Mouse (Mus musculus) bone marrow, adult 2 months (tissue): ENCODE data around the gene Paics. TPM values are rescaled to one million over a fixed set of nuclear protein-coding genes. Genes with fewer than 3 reads are reported as not detected.

Source experiments
- H3K27ac ChIP-seq: fragments of 200-500 bp; 2 replicates; pipeline ENCODE4 v1.5.1; 2012; ENCODE audit warnings: low read depth, mild to moderate bottlenecking, control low read depth, inconsistent platforms, low read length; ENCODE audit not compliant: control insufficient read depth, poor library complexity, insufficient read depth
- H3K4me1 ChIP-seq: fragments of 200-500 bp; 2 replicates; pipeline ENCODE4 v1.6.1; 2011; ENCODE audit warnings: low read length; ENCODE audit not compliant: control insufficient read depth, insufficient read depth
- H3K4me3 ChIP-seq: fragments of 200-500 bp; replicated peaks from 2 replicates; pipeline ENCODE3; 2011; ENCODE audit warnings: mild to moderate bottlenecking, low read depth, low read length, control low read depth; ENCODE audit not compliant: control insufficient read depth
- CTCF ChIP-seq: fragments of 200-500 bp; IDR thresholded peaks from 2 replicates; pipeline ENCODE4 v1.5.1; 2011; ENCODE audit warnings: low read length, control low read depth; ENCODE audit not compliant: control insufficient read depth, insufficient read depth
- POLR2A ChIP-seq: fragments of 200-500 bp; IDR thresholded peaks from 2 replicates; pipeline ENCODE4 v1.6.1; 2011; ENCODE audit warnings: low read depth, mild to moderate bottlenecking, control low read depth, low read length, borderline replicate concordance; ENCODE audit not compliant: control insufficient read depth
- WGBS: fragments of 180-500 bp; shearing (Covaris S2); methylation state at CpG from one replicate; pipeline ENCODE4 v1.1.7; 2018; 5-methylcytosine and 5-hydroxymethylcytosine counted together
- polyA plus RNA-seq: library from polyadenylated mRNA; stranded (reverse); fragments of >200 nt; gene quantifications from 2 replicates; pipeline ENCODE4 v1.2.4, GENCODE M21; 2011; ENCODE audit warnings: low replicate concordance; ENCODE audit not compliant: missing spikeins, insufficient read depth, insufficient read length

Paics gene
- polyA plus RNA-seq, 1 experiment: 84.6 TPM

GRCm38 (mm10) chr5:76944965-76945677 lies 6.0 kb upstream of the Paics start:
- H3K4me3 ChIP-seq: no peak overlapping the region
- TF ChIP-seq POLR2A (no peak), CTCF (no peak)
- H3K27ac ChIP-seq: no peak overlapping the region
- WGBS: 58% methylated on average over 6 of the region's 6 CpGs
- H3K4me1 ChIP-seq: no peaks in the 10 kb centered on the region; the same call in 1 of the 2 replicates

GRCm38 (mm10) chr5:76945678-76946033 lies 5.5 kb upstream of the Paics start:
- H3K27ac ChIP-seq: no peak overlapping the region
- no peak for TF ChIP-seq POLR2A
- TF ChIP-seq CTCF: no peak
- no peaks in the 10 kb centered on the region; the same call in 1 of the 2 replicates for H3K4me1 ChIP-seq
- no peak overlapping the region for H3K4me3 ChIP-seq
- WGBS: 85% methylated on average over 2 of the region's 2 CpGs

- H3K4me3 ChIP-seq: no peak overlapping the region
- TF ChIP-seq POLR2A (no peak), CTCF (no peak)
- no peaks in the 10 kb centered on the region; the same call in 1 of the 2 replicates for H3K4me1 ChIP-seq
- WGBS: 10% methylated on average over 4 of the region's 4 CpGs
- H3K27ac ChIP-seq: no peak overlapping the region
Measured at GRCm38 (mm10) chr5:76947142-76947541, 4.0 kb upstream of the Paics start.

- Histone ChIP-seq H3K4me1 (no peaks in the 10 kb centered on the region; the same call in 1 of the 2 replicates), H3K4me3 (no peak overlapping the region), H3K27ac (no peak overlapping the region)
- no peak for TF ChIP-seq CTCF
- TF ChIP-seq POLR2A: no peak
- WGBS: 61% methylated on average over 4 of the region's 4 CpGs
Measured at GRCm38 (mm10) chr5:76947758-76948157, 3.3 kb upstream of the Paics start.

- no peaks in the 10 kb centered on the region; the same call in 1 of the 2 replicates for H3K4me1 ChIP-seq
- peak overlapping the region; percentile 3 for H3K27ac ChIP-seq
- TF ChIP-seq CTCF: no peak
- no peak for TF ChIP-seq POLR2A
- WGBS: 0% methylated on average over 24 of the region's 24 CpGs
- peak overlapping the region; percentile 69 for H3K4me3 ChIP-seq
Measured at GRCm38 (mm10) chr5:76950343-76951105, 583 bp upstream of the Paics start.

DNA sequence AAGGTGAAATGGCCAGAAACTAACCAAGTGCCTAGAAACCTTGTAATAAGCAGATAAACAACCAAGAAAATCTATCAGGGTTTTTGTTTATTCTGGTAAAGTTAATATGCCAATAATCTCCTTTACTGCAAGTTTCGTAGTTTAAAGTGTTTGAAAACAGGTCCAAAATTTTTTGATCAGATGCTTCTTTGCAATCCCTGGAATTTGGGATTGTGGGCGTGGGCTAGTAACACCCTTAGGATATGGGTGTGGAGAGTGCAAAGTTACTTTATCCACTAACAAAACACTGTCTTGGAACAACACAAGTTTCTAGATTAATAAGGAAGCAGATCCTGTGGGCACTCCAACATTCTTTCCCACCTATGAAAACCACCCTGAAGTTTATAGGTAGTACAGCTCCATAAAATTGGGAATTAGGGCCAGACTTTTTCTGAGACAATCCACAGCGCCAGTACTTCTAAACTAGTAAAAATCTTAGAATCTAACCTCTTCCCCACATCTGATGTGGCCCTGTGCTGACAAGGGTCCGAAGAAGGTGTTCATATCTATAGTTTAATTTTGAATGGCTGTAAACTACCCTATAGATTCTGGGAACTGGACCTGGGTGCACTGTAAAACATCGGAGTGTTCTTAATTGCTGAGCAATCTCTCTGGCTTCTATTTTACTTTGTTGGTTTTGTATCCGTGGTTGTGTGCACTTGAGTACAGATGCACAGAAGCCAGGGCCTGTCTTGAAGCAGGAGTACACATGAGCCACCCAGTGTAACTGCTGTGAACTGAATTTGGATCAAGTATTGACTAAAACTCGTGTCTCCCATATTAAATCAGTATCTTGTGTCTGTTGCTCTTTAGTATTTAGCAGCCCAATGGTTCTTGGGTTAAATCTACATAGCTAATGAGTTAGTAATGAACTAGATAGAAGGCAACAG lies 1.3 kb downstream of the Paics start:
- TF ChIP-seq POLR2A (no peak), CTCF (no peak)
- H3K4me1 ChIP-seq: no peaks in the 10 kb centered on the region; the same call in 1 of the 2 replicates
- peak overlapping the region; percentile 81 for H3K4me3 ChIP-seq
- 3% methylated on average over 7 of the region's 7 CpGs for WGBS
- H3K27ac ChIP-seq: peak overlapping the region; percentile 76; the same call in 1 of the 2 replicates

GRCm38 (mm10) chr5:76953794-76954193 lies 2.7 kb downstream of the Paics start:
- Histone ChIP-seq H3K27ac (no peak overlapping the region), H3K4me1 (no peaks in the 10 kb centered on the region), H3K4me3 (no peak overlapping the region)
- TF ChIP-seq POLR2A: no peak
- no peak for TF ChIP-seq CTCF
- 62% methylated on average over 3 of the region's 3 CpGs for WGBS

- no peak overlapping the region for H3K27ac ChIP-seq
- 33% methylated on average over 6 of the region's 6 CpGs for WGBS
- H3K4me1 ChIP-seq: no peaks in the 10 kb centered on the region
- TF ChIP-seq CTCF (no peak), POLR2A (no peak)
- no peak overlapping the region for H3K4me3 ChIP-seq
Measured at GRCm38 (mm10) chr5:76954271-76954900, 3.3 kb downstream of the Paics start.
